Mouse (Mus musculus) effector memory CD4-positive, alpha-beta T cell, adult 7 months (primary cell): ENCODE results near the gene Hspa1b. TPM values are rescaled to one million over a fixed set of nuclear protein-coding genes. Genes with fewer than 3 reads are reported as not detected.

ENCODE experiments used
- polyA plus RNA-seq: library from polyadenylated mRNA; unstranded; fragments of 100-300 nt; shearing (Covaris generic); gene quantifications from one replicate; pipeline ENCODE4 v1.2.1, GENCODE M21; 2017

The Hspa1b gene
- polyA plus RNA-seq: 1,521 TPM

GRCm38 (mm10) chr17:34959130-34959778 is at the start of gene Hspa1b:
Gene Hspa1b (minus strand): TSS chr17:34959238.

DNA sequence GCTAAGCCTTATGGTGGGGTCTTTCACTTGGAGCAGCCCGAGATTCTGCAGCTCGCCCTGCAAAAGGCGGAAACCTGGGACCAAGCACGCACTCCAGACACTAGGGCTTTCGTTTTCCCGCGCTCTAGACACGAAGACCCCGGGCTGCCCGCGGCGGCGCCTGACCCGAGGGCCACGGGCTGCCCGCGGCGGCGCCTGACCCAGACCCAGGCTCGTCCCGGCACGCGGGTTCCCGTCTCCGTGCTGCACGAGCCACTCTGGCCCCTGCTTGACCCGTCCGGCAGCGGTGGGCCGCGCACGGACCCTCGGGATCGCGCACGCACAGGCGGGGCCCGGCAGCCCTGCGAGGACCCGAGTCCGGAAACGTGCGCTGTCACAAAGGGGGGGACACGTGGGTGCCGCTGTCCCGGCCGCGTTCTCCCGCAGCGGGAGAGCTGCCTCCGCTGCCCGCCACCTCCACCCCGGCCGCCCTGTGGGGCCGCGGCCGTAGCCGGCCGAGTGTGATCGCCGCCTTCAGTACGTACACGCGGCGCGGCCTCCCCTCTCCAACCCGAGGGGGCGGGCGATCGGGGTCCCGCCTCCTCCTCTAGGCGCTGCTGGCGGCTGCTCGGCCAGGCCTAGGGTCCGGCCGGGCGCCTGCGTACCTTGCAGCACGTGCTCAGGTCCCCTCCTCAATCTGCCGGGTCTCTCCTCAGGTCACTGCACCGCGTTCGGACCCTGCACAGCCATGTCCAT is 41.8 kb upstream of the Hspa1b start, which contains the start of gene Vars:
TSS of gene Vars (plus strand) at position 271 of the 735 bp plus-strand sequence.

GRCm38 (mm10) chr17:34981690-34982180 is 22.7 kb upstream of the Hspa1b start, which contains the start of gene Lsm2:
Gene Lsm2 (plus strand): TSS chr17:34981862.

DNA sequence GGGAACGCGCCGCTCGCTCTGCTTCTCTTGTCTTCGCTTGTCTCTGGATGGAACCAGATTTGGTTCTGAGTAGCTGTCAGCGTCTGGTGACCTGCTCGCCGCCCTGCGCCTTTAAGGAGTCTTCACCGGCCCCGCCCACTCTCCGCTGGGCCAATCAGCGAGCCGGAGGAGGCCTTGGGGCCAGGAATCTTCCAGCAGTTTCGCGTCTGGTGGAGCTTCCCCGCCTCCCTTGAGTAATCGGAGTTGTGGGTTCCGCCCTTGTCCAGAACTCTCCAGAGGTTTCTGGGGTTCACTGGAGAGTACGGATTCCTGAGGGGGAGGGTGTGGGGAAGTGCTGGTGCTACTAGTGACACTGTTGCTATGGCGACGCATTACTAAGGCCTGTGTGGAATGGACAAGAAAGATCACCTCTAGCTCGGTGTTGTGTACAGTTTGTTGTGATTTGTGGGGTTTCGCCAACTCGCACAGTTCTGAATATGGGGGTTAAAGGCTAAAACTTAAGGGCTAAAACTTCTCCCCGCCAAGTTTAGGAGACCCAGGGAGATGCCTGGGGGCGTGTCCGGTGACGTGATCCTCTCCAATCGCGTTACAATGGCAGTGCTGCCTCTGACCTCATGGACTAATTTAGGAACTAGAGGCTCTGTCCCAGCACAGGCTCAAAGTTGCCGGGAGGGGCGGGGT is 13.2 kb upstream of the Hspa1b start, which contains the start of the genes Hspa1a and Hspa1l:
TSS of gene Hspa1a (minus strand) at position 88 of the 681 bp plus-strand sequence.
TSS of gene Hspa1l (plus strand) at position 635 of the 681 bp plus-strand sequence.

GRCm38 (mm10) chr17:34969822-34970221 is 10.8 kb upstream of the Hspa1b start, which contains the start of gene Gm20481:
Gene Gm20481 (plus strand): TSS chr17:34969912.

DNA sequence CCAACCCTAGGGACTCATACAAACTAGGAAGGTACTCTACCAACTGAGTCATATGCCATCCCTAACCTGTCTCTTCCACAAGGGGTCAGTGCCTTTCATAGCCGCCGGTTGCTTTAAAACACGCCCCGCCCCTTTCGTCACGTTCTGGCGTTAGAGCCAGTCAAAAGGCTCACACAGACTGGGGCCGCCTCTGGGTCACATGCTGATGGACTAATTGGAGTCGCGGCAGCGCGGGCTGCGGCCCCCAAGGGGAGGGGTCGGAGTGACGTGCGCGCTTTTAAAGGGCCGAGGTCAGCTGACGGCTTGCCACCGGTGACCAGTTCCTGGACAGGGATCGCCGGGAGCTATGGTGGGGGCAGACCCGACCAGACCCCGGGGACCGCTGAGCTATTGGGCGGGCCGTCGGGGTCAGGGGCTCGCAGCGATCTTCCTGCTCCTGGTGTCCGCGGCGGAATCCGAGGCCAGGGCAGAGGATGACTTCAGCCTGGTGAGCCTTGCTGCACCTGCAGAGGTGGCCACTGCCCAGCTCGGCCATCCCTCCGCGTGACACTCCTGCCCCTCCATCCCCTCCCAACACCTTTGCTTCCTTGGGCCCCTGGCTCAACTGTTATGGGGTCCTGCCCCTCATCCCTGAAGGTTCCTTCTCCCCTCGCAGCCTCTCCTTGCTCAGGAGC is 27.8 kb downstream of the Hspa1b start, which contains the start of gene Neu1:
TSS of gene Neu1 (plus strand) at position 193 of the 674 bp plus-strand sequence.

GRCm38 (mm10) chr17:34913930-34914665 is 44.9 kb downstream of the Hspa1b start, which contains the start of gene Slc44a4:
Gene Slc44a4 (plus strand): TSS chr17:34914466.

Other genes with a start within 250 kb of the Hspa1b start
- gene C4b, start 215.4 kb downstream of the Hspa1b start, polyA plus RNA-seq: not detected
- gene Cyp21a1, start 154.7 kb downstream of the Hspa1b start, polyA plus RNA-seq: not detected
- 22.8 TPM for gene Stk19, start 122.3 kb downstream of the Hspa1b start, polyA plus RNA-seq
- gene Dxo, start 122.2 kb downstream of the Hspa1b start, polyA plus RNA-seq: 93.8 TPM
- gene Skiv2l, start 109.0 kb downstream of the Hspa1b start, polyA plus RNA-seq: 117 TPM
- gene Nelfe, start 108.8 kb downstream of the Hspa1b start, polyA plus RNA-seq: 34.7 TPM
- 0.40 TPM for gene Cfb, start 96.7 kb downstream of the Hspa1b start, polyA plus RNA-seq
- gene Zbtb12, start 79.8 kb downstream of the Hspa1b start, polyA plus RNA-seq: 0.38 TPM
- not detected for gene Gm20547, start 77.2 kb downstream of the Hspa1b start, polyA plus RNA-seq
- gene C2, start 61.0 kb downstream of the Hspa1b start, polyA plus RNA-seq: 1.4 TPM
- 55.0 TPM for gene Ehmt2, start 60.8 kb downstream of the Hspa1b start, polyA plus RNA-seq
- not detected for gene Slc44a4, start 44.8 kb downstream of the Hspa1b start, polyA plus RNA-seq
- gene Neu1, start 28.0 kb downstream of the Hspa1b start, polyA plus RNA-seq: 63.5 TPM
- 90.8 TPM for gene Gm20481, start 10.7 kb upstream of the Hspa1b start, polyA plus RNA-seq
- gene Hspa1a, start 12.9 kb upstream of the Hspa1b start, polyA plus RNA-seq: 909 TPM
- not detected for gene Hspa1l, start 13.5 kb upstream of the Hspa1b start, polyA plus RNA-seq
- gene Lsm2, start 22.6 kb upstream of the Hspa1b start, polyA plus RNA-seq: 50.0 TPM
- gene Vars, start 41.7 kb upstream of the Hspa1b start, polyA plus RNA-seq: 214 TPM
- 0.37 TPM for gene Vwa7, start 57.3 kb upstream of the Hspa1b start, polyA plus RNA-seq
- gene Sapcd1, start 68.8 kb upstream of the Hspa1b start, polyA plus RNA-seq: not detected
- 2.2 TPM for gene Msh5, start 87.5 kb upstream of the Hspa1b start, polyA plus RNA-seq
- 334 TPM for gene Clic1, start 90.7 kb upstream of the Hspa1b start, polyA plus RNA-seq
- gene Ddah2, start 99.8 kb upstream of the Hspa1b start, polyA plus RNA-seq: 0.85 TPM
- gene Ly6g6c, start 106.2 kb upstream of the Hspa1b start, polyA plus RNA-seq: not detected
- gene Mpig6b, start 106.9 kb upstream of the Hspa1b start, polyA plus RNA-seq: not detected
- not detected for gene Ly6g6e, start 117.7 kb upstream of the Hspa1b start, polyA plus RNA-seq
- gene Ly6g6d, start 118.8 kb upstream of the Hspa1b start, polyA plus RNA-seq: not detected
- gene Ly6g6f, start 126.4 kb upstream of the Hspa1b start, polyA plus RNA-seq: not detected
- 79.3 TPM for gene Abhd16a, start 130.0 kb upstream of the Hspa1b start, polyA plus RNA-seq
- not detected for gene Ly6g5c, start 149.0 kb upstream of the Hspa1b start, polyA plus RNA-seq
- 1.8 TPM for gene Ly6g5b, start 156.2 kb upstream of the Hspa1b start, polyA plus RNA-seq
- gene Gpank1, start 162.2 kb upstream of the Hspa1b start, polyA plus RNA-seq: 65.3 TPM
- gene Csnk2b, start 162.8 kb upstream of the Hspa1b start, polyA plus RNA-seq: 223 TPM
- 1.7 TPM for gene D17H6S53E, start 167.1 kb upstream of the Hspa1b start, polyA plus RNA-seq
- gene Apom, start 172.8 kb upstream of the Hspa1b start, polyA plus RNA-seq: not detected
- 56.5 TPM for gene Bag6, start 175.9 kb upstream of the Hspa1b start, polyA plus RNA-seq
- 24.5 TPM for gene Prrc2a, start 205.7 kb upstream of the Hspa1b start, polyA plus RNA-seq
- not detected for gene Aif1, start 216.8 kb upstream of the Hspa1b start, polyA plus RNA-seq
- 4.4 TPM for gene Lst1, start 229.2 kb upstream of the Hspa1b start, polyA plus RNA-seq
- gene Ltb, start 235.2 kb upstream of the Hspa1b start, polyA plus RNA-seq: 1,113 TPM
- 156 TPM for gene Tnf, start 242.8 kb upstream of the Hspa1b start, polyA plus RNA-seq
- gene Lta, start 246.1 kb upstream of the Hspa1b start, polyA plus RNA-seq: 55.4 TPM